Mouse (Mus musculus) heart, embryonic 12.5 days (tissue): ENCODE measurements at regions not wholly inside any gene's neighbourhood (a gene's known extent, or its start where the extent isn't known, plus 50 kb on each side); places are given as distances from the start of the nearest gene placed in this dataset.
A peak's percentile ranks its signal among the peaks of the same experiment; 100 is the strongest.

Experiments
- ATAC-seq: fragments of 200-750 bp; cut with Nextera tagmentation; 2 replicates; pipeline ENCODE4 v1.8.0; 2017; ENCODE audit warnings: moderate TSS enrichment, moderate library complexity; ENCODE audit not compliant: insufficient number of reproducible peaks, low FRiP score
- H3K27ac ChIP-seq: fragments of 300-500 bp; sonication (generic); 2 replicates; pipeline ENCODE4 v1.5.1; 2016; ENCODE audit warnings: mild to moderate bottlenecking, moderate library complexity; ENCODE audit not compliant: poor library complexity, severe bottlenecking
- H3K27me3 ChIP-seq: fragments of 300-500 bp; sonication (generic); replicated peaks from 2 replicates; pipeline ENCODE4 v1.6.1; 2016; ENCODE audit warnings: mild to moderate bottlenecking, moderate library complexity
- H3K36me3 ChIP-seq: fragments of 300-500 bp; sonication (generic); 2 replicates; pipeline ENCODE4 v1.6.1; 2016; ENCODE audit warnings: mild to moderate bottlenecking, moderate library complexity
- H3K4me1 ChIP-seq: fragments of 300-500 bp; sonication (generic); replicated peaks from 2 replicates; pipeline ENCODE4 v1.6.1; 2016; ENCODE audit warnings: mild to moderate bottlenecking
- H3K4me2 ChIP-seq: fragments of 300-500 bp; sonication (generic); 2 replicates; pipeline ENCODE4 v1.6.1; 2016; ENCODE audit warnings: mild to moderate bottlenecking, moderate library complexity
- H3K4me3 ChIP-seq: fragments of 300-500 bp; sonication (generic); 2 replicates; pipeline ENCODE4 v1.5.1; 2016; ENCODE audit warnings: mild to moderate bottlenecking
- H3K9ac ChIP-seq: fragments of 300-500 bp; sonication (generic); 2 replicates; pipeline ENCODE4 v1.6.1; 2016; ENCODE audit warnings: mild to moderate bottlenecking, moderate library complexity
- H3K9me3 ChIP-seq: fragments of 300-500 bp; sonication (generic); replicated peaks from 2 replicates; pipeline ENCODE4 v1.6.1; 2016; ENCODE audit warnings: mild to moderate bottlenecking, moderate library complexity
- WGBS: fragments of 180-500 bp; shearing (Covaris S2); methylation state at CpG from one replicate; pipeline ENCODE4 v1.1.7; 2016; 5-methylcytosine and 5-hydroxymethylcytosine counted together

DNA sequence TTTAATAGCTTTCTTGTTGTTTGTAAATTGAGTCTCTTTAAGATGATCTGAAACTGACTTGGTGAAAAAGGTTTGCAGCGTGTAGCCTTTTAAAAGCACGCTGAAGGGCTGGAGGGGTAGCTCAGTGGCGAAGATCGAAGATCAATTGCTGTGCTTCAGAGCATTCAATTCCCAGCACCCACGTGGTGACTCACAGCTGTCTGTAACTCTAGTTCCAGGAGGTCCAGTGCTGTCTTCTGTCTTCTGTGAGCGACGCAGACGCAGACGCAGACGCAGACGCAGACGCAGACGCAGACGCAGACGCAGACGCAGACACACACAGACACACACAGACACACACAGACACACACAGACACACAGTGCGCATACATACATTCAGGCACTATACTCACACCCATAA, 99.1 kb upstream of the Map4k3 start:
- H3K4me2 ChIP-seq: no peak overlapping the region
- H3K4me1 ChIP-seq: peaks cover 27% of the 10 kb centered on the region
- H3K27me3 ChIP-seq: no peaks in the 10 kb centered on the region
- ATAC-seq: no peak
- peaks cover 3% of the 10 kb centered on the region; the same call in 1 of the 2 replicates for H3K9me3 ChIP-seq
- no peak overlapping the region for H3K27ac ChIP-seq
- 83% methylated on average over 17 of the region's 17 CpGs for WGBS
- no peaks in the 10 kb centered on the region for H3K36me3 ChIP-seq
- H3K4me3 ChIP-seq: no peak overlapping the region
- H3K9ac ChIP-seq: no peak overlapping the region

DNA sequence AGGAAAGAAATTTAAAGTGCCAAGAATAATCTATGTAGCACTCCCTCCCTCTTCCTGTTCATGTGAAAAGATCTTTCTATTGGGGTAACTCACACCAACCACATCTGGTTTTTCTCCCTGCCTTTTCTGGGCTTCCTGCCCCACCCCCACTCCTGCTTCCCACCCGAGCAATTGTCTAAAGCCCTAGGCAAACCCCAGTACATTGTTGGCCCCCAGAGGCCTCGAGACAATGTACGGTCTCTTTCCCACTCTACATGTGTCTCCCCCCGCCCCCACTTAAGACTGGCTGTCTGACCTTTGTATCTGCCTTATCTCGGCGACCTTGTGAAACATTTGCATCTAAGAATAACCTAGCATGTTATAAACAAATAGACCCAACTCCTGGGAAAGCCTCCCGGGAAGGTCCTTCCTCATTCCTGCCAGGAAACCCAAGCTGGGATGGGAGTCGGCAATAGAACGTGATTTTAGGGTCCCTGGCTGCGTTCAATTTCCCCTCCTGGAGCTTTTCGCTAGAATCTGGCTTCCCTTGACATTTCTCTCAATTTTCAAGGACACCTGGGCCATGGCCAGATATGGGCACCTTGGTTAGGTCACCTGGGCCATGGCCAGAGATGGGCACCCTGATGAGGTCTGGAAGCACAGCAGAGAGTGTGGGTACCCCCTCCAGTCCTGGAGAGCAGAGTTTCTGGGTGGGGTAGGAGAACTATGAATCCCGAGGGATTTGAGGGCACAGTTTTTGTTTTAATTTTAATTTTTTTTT, 97.9 kb upstream of the Map4k3 start:
- ATAC-seq: peak; percentile 85
- no peak overlapping the region for H3K9ac ChIP-seq
- peaks cover 19% of the 10 kb centered on the region for H3K4me1 ChIP-seq
- H3K4me3 ChIP-seq: no peak overlapping the region
- peak overlapping the region; percentile 78 for H3K27ac ChIP-seq
- WGBS: 25% methylated on average over 12 of the region's 12 CpGs
- no peaks in the 10 kb centered on the region for H3K9me3 ChIP-seq
- no peaks in the 10 kb centered on the region for H3K36me3 ChIP-seq
- H3K4me2 ChIP-seq: peak overlapping the region; percentile 32
- no peaks in the 10 kb centered on the region for H3K27me3 ChIP-seq

- H3K4me2 ChIP-seq: peak overlapping the region; percentile 35
- peak; percentile 44 for ATAC-seq
- H3K27ac ChIP-seq: peak overlapping the region; percentile 78
- no peak overlapping the region for H3K4me3 ChIP-seq
- no peaks in the 10 kb centered on the region for H3K9me3 ChIP-seq
- H3K9ac ChIP-seq: no peak overlapping the region
- H3K27me3 ChIP-seq: no peaks in the 10 kb centered on the region
- H3K4me1 ChIP-seq: peaks cover 19% of the 10 kb centered on the region
- no peaks in the 10 kb centered on the region for H3K36me3 ChIP-seq
- WGBS: 28% methylated on average over 10 of the region's 10 CpGs
Measured at GRCm38 (mm10) chr17:80825518-80825901, 97.2 kb upstream of the Map4k3 start.

- no peak overlapping the region for H3K4me3 ChIP-seq
- peak overlapping the region; percentile 35; the same call in 1 of the 2 replicates for H3K4me2 ChIP-seq
- H3K36me3 ChIP-seq: no peaks in the 10 kb centered on the region
- H3K9ac ChIP-seq: no peak overlapping the region
- 73% methylated on average over 13 of the region's 13 CpGs for WGBS
- H3K27ac ChIP-seq: peak overlapping the region; percentile 78
- H3K4me1 ChIP-seq: peaks cover 19% of the 10 kb centered on the region
- no peaks in the 10 kb centered on the region for H3K9me3 ChIP-seq
- peak; percentile 24; the same call in 1 of the 2 replicates for ATAC-seq
- no peaks in the 10 kb centered on the region for H3K27me3 ChIP-seq
Measured at GRCm38 (mm10) chr17:80824826-80825517, 96.7 kb upstream of the Map4k3 start.

DNA sequence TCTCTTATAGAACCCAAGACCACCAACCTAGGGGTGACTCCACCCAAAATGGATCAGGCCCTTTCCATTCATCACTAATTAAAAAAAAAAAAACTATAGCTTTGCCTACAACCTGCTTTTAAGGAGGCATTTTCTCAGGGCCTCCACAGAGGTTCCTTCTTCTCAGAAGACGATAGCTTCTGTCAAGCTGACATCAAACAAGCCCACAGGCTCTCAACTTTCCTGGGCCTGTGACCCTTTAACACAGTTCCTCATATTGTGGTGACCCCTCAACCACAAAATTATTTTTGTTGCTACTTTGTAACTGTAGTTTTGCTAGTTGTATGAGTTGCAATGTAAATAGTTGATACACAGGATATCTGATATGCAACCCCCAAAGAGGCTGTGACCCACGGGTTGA, 96.0 kb upstream of the Map4k3 start:
- no peaks in the 10 kb centered on the region for H3K36me3 ChIP-seq
- no peaks in the 10 kb centered on the region for H3K9me3 ChIP-seq
- no peaks in the 10 kb centered on the region for H3K27me3 ChIP-seq
- no peak overlapping the region for H3K4me3 ChIP-seq
- 0 out of 2 replicates have a peak overlapping the region, but pooled peaks have one; percentile 78 for H3K27ac ChIP-seq
- peaks cover 19% of the 10 kb centered on the region for H3K4me1 ChIP-seq
- 76% methylated on average over 2 of the region's 2 CpGs for WGBS
- H3K4me2 ChIP-seq: no peak overlapping the region
- no peak overlapping the region for H3K9ac ChIP-seq
- no peak for ATAC-seq

GRCm38 (mm10) chr17:80820888-80821287, 92.6 kb upstream of the Map4k3 start:
- Histone ChIP-seq H3K9ac (no peak overlapping the region), H3K27ac (no peak overlapping the region), H3K4me1 (peaks cover 11% of the 10 kb centered on the region), H3K27me3 (no peaks in the 10 kb centered on the region), H3K4me2 (no peak overlapping the region), H3K36me3 (no peaks in the 10 kb centered on the region), H3K9me3 (peaks cover 1% of the 10 kb centered on the region), H3K4me3 (no peak overlapping the region)
- ATAC-seq: no peak
- WGBS: 52% methylated on average over 8 of the region's 8 CpGs

DNA sequence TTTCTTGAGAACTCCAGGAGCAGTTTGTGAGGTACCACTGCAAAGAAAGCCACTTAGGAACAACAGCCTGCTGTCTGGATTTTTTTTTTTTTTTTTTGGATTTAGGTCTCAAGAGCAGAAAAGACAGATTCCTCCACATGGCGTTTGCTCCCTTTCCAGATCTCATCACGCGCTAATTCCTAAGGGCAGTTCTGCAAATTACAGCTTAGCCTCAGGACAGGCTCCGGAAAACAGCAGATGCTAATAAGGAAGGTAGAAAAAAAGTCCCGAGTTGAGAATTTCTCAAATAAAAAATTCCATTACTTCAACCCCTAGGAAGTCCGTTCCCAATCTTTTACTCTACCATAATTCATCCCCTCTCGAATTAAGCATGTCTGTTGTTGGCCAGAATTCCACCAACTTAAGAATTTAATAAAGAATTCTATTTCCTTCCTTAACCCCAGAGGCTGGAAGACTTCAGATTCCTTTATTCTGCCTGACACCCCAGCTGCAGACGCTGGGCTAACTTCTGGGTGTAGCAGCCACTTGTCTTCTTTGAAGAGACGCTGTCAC, 90.3 kb upstream of the Map4k3 start:
- Histone ChIP-seq H3K27me3 (no peaks in the 10 kb centered on the region), H3K4me3 (no peak overlapping the region), H3K9ac (no peak overlapping the region), H3K4me2 (no peak overlapping the region), H3K27ac (no peak overlapping the region), H3K9me3 (peaks cover 6% of the 10 kb centered on the region), H3K36me3 (no peaks in the 10 kb centered on the region), H3K4me1 (no peaks in the 10 kb centered on the region)
- ATAC-seq: no peak
- WGBS: 64% methylated on average over 9 of the region's 9 CpGs

GRCm38 (mm10) chr17:80815747-80816146, 87.5 kb upstream of the Map4k3 start:
- Histone ChIP-seq H3K36me3 (no peaks in the 10 kb centered on the region), H3K9me3 (peaks cover 6% of the 10 kb centered on the region), H3K27me3 (no peaks in the 10 kb centered on the region), H3K9ac (no peak overlapping the region), H3K27ac (no peak overlapping the region), H3K4me1 (no peaks in the 10 kb centered on the region), H3K4me3 (no peak overlapping the region), H3K4me2 (no peak overlapping the region)
- no peak for ATAC-seq
- 68% methylated on average over 4 of the region's 4 CpGs for WGBS

- H3K4me2 ChIP-seq: no peak overlapping the region
- no peak overlapping the region for H3K4me3 ChIP-seq
- peaks cover 6% of the 10 kb centered on the region for H3K9me3 ChIP-seq
- H3K27me3 ChIP-seq: no peaks in the 10 kb centered on the region
- no peak overlapping the region for H3K27ac ChIP-seq
- WGBS: 86% methylated on average over 10 of the region's 10 CpGs
- no peaks in the 10 kb centered on the region for H3K36me3 ChIP-seq
- H3K9ac ChIP-seq: no peak overlapping the region
- ATAC-seq: no peak
- peaks cover 2% of the 10 kb centered on the region for H3K4me1 ChIP-seq
Measured at GRCm38 (mm10) chr17:80813194-80813593, 84.9 kb upstream of the Map4k3 start.

GRCm38 (mm10) chr17:80809275-80809674, 81.0 kb upstream of the Map4k3 start:
- no peak for ATAC-seq
- H3K36me3 ChIP-seq: no peaks in the 10 kb centered on the region
- H3K4me2 ChIP-seq: no peak overlapping the region
- H3K27ac ChIP-seq: no peak overlapping the region
- no peak overlapping the region for H3K4me3 ChIP-seq
- H3K9me3 ChIP-seq: no peaks in the 10 kb centered on the region
- no peaks in the 10 kb centered on the region for H3K27me3 ChIP-seq
- peaks cover 7% of the 10 kb centered on the region for H3K4me1 ChIP-seq
- H3K9ac ChIP-seq: no peak overlapping the region
- WGBS: 83% methylated on average over 5 of the region's 5 CpGs

DNA sequence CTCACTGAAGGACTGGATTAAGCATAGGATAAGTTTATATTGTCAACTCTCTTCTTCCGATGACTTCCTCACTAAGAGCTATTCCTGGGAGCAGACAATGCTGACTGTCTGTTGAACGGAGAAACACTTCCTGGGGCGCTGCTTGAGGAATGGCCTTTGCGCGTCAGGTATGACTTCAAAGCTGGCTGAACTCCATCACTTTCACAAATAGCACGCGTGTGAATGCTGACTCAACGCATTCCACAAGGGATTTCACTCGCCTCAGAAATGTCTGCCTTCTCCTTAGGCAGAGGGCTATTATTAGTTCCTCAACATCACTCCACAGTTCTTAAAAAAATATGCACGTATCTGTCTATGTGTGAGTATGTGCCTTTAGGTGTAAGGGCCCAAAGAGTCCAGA, 79.8 kb upstream of the Map4k3 start:
- 32% methylated on average over 10 of the region's 10 CpGs for WGBS

More for the DNA sequence above, 79.8 kb upstream of the Map4k3 start:
- H3K27ac ChIP-seq: no peak overlapping the region
- ATAC-seq: peak; percentile 61; the same call in 1 of the 2 replicates
- H3K36me3 ChIP-seq: no peaks in the 10 kb centered on the region
- H3K9me3 ChIP-seq: no peaks in the 10 kb centered on the region
- H3K4me2 ChIP-seq: peak overlapping the region; percentile 35; the same call in 1 of the 2 replicates
- no peak overlapping the region for H3K4me3 ChIP-seq
- no peaks in the 10 kb centered on the region for H3K27me3 ChIP-seq
- H3K4me1 ChIP-seq: peaks cover 10% of the 10 kb centered on the region
- H3K9ac ChIP-seq: no peak overlapping the region
